Mouse (Mus musculus): ENCODE results near the gene Csrp1.

DNA sequence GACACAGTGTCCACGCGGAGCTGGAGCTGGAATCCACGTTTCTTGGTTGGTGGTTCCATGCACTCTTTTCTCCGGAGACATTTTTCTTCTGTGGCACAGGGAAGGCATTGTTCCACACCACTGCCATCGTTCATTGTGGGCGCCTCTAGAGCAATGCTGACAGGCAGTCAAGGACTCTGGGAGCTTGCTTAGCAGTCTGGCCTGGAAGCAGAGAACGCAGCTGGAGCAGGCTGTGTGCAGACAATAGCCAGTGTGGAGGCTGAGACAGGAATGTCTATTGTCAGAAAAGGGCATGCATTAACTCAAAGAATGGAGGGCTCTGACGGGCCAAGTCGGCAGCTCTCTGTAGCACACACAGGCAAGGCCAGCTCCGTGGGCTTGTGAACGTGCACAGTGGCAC is 25.7 kb upstream of the Csrp1 start:
- TF ChIP-seq GATA1 (IDR thresholded peaks at IDR 0.05; ENCODE audit: low read length) (no peak), TAL1 (IDR thresholded peaks at IDR 0.05; ENCODE audit: low read length) (no peak)

Measured in erythroblast, embryonic 14.5 days (primary cell).